Mouse (Mus musculus): ENCODE measurements around the gene Tle2. TPM values are rescaled to one million over a fixed set of nuclear protein-coding genes. Genes with fewer than 3 reads are reported as not detected.

The Tle2 gene
- polyA plus RNA-seq, 1 experiment from 2014 or later = 17.9 TPM

DNA sequence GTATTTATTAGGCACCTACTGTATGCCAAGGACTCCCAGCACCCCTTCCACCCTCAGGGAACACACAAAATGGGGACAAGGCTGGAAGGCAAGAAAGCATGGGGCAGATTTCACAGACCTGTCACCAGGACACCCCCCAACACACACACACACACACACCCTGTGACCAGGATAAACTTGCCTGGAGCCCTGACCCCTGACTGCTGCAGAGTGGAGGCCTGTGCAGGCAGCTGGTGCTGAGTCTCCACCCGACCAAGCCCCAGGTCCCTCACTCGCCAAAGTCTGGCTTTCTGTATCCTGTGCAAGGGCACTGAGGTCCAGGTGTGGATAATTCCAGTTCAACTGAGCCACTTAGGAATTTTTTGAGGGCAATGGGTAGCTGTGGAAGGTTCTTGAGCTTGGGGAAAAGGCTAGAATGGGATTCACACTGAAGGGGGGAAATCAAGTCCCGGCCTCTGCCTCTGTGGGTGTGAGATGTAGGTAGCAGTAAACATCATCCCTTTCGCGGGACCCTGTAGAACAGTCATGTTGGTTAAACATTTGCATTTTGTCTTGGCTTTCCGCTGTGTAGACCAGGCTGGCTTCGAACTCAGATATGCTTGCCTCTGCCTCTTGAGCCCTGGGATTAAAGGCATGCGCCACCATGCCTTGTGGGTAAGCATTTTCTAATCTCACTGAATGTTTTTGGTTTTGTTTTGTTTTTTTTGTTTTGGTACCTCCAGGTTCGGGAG is 4.7 kb upstream of the Tle2 start:
- Histone ChIP-seq H3K4me2 (replicated peaks) (peak overlapping the region; percentile 64; the same call in 1 of the 2 replicates), H3K4me1 (peaks cover 70% of the 10 kb centered on the region), H3K4me3 (no peak overlapping the region), H3K27ac (replicated peaks) (peak overlapping the region; percentile 86), H3K27me3 (peaks cover 72% of the 10 kb centered on the region), H3K36me3 (peaks cover 19% of the 10 kb centered on the region), H3K9me3 (no peaks in the 10 kb centered on the region), H3K9ac (replicated peaks) (no peak overlapping the region)
- ATAC-seq (ENCODE audit: low FRiP score, low read depth) = no peak
- 35% methylated on average over 9 of the region's 9 CpGs for WGBS

GRCm38 (mm10) chr10:81570238-81570800 is 4.0 kb upstream of the Tle2 start:
- H3K4me1 ChIP-seq = peaks cover 72% of the 10 kb centered on the region
- peak overlapping the region; percentile 64 for H3K4me2 ChIP-seq (replicated peaks)
- H3K4me3 ChIP-seq = peak overlapping the region; percentile 36; the same call in 1 of the 2 replicates
- WGBS = 0% methylated on average over 8 of the region's 11 CpGs
- H3K9ac ChIP-seq (replicated peaks) = no peak overlapping the region
- peak overlapping the region; percentile 86 for H3K27ac ChIP-seq (replicated peaks)
- peak; percentile 20 for ATAC-seq (ENCODE audit: low FRiP score, low read depth)
- H3K36me3 ChIP-seq = peaks cover 12% of the 10 kb centered on the region
- peaks cover 69% of the 10 kb centered on the region for H3K27me3 ChIP-seq
- H3K9me3 ChIP-seq = no peaks in the 10 kb centered on the region

DNA sequence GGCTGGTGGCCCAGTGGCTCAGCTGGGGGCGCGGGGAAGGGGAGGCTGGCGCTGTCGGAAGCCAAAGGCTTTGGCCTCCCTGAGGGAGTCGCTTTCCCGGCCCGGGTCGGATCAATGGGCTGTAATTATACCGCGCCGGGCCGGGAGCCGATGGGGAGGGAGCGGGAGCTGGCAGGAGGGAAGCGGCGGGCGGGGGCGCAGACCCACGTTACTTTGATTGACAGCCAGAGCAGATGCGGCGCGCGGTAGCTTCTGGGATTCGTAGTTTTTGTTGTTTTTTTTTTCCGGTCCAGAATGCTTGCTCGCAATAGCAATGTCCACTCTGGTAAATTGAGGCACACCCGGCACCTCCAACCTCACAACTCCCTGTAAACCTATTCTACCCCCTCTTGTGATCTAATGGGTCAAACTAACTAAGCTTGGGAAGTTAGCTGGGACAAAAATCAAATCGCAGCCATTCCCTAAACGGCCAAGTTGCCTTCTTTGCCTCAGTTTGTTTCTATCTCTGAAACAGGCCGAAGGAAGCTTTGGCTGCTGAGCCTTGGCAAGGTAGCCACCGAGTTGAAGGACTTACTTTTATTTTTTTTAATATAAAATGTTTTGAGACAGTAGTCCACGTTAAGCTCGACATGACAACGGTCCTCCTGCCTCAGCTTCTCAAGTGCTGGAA is 3.4 kb upstream of the Tle2 start:
- peak; percentile 75 for ATAC-seq (ENCODE audit: low FRiP score, low read depth)
- no peak overlapping the region for H3K9ac ChIP-seq (replicated peaks)
- H3K27me3 ChIP-seq = peaks cover 69% of the 10 kb centered on the region

DNA sequence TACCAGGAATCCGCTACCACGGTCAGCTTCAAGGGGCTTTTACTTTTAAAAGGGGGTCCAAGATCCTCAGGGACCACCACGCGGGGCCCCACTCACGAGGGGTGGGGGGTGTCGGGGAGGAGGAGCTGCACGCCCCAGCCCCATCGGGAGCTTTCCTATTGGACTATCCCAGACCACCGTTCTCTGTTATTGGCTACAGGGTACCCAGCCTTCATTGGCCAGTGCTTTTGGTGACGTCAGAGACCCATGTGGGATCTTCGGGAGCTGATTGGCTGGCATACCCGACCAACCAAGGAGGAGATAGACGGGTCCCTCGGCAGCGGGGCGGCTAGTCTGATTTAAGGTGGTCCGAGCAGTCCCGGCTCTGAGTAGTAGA is 2.9 kb upstream of the Tle2 start:
- Histone ChIP-seq H3K4me1 (peaks cover 78% of the 10 kb centered on the region), H3K4me2 (replicated peaks) (peak overlapping the region; percentile 64), H3K4me3 (peak overlapping the region; percentile 36), H3K9ac (replicated peaks) (no peak overlapping the region), H3K9me3 (no peaks in the 10 kb centered on the region), H3K36me3 (0 out of 2 replicates have a peak, but pooled peaks cover under 1% of the 10 kb centered on the region), H3K27me3 (peaks cover 69% of the 10 kb centered on the region), H3K27ac (replicated peaks) (peak overlapping the region; percentile 77)
- WGBS = 0% methylated on average over 18 of the region's 18 CpGs
- peak; percentile 86 for ATAC-seq (ENCODE audit: low FRiP score, low read depth)

More for the DNA sequence above, 3.4 kb upstream of the Tle2 start:
- Histone ChIP-seq H3K4me2 (replicated peaks) (peak overlapping the region; percentile 64), H3K4me1 (peaks cover 76% of the 10 kb centered on the region), H3K4me3 (peak overlapping the region; percentile 36), H3K27ac (replicated peaks) (peak overlapping the region; percentile 86), H3K9me3 (no peaks in the 10 kb centered on the region), H3K36me3 (peaks cover 6% of the 10 kb centered on the region)
- WGBS = under 1% methylated on average over 34 of the region's 34 CpGs

- Histone ChIP-seq H3K36me3 (no peaks in the 10 kb centered on the region), H3K4me1 (peaks cover 78% of the 10 kb centered on the region), H3K9ac (replicated peaks) (no peak overlapping the region; the same call in 1 of the 2 replicates), H3K9me3 (no peaks in the 10 kb centered on the region), H3K27ac (replicated peaks) (peak overlapping the region; percentile 77), H3K4me3 (0 out of 2 replicates have a peak overlapping the region, but pooled peaks have one; percentile 17), H3K4me2 (replicated peaks) (peak overlapping the region; percentile 45), H3K27me3 (peaks cover 69% of the 10 kb centered on the region)
- WGBS = 2% methylated on average over 9 of the region's 9 CpGs
- no peak; the same call in 1 of the 2 replicates for ATAC-seq (ENCODE audit: low FRiP score, low read depth)
These were observed 2.2 kb upstream of the Tle2 start for GRCm38 (mm10) chr10:81572133-81572671.

- Histone ChIP-seq H3K4me3 (no peak overlapping the region), H3K36me3 (no peaks in the 10 kb centered on the region), H3K9ac (replicated peaks) (no peak overlapping the region), H3K27ac (replicated peaks) (no peak overlapping the region), H3K4me1 (peaks cover 72% of the 10 kb centered on the region), H3K27me3 (peaks cover 70% of the 10 kb centered on the region), H3K4me2 (replicated peaks) (0 out of 2 replicates have a peak overlapping the region, but pooled peaks have one; percentile 45), H3K9me3 (no peaks in the 10 kb centered on the region)
- ATAC-seq (ENCODE audit: low FRiP score, low read depth) = no peak
- 14% methylated on average over 8 of the region's 9 CpGs for WGBS
These were observed 1.4 kb upstream of the Tle2 start for GRCm38 (mm10) chr10:81572975-81573374.

DNA sequence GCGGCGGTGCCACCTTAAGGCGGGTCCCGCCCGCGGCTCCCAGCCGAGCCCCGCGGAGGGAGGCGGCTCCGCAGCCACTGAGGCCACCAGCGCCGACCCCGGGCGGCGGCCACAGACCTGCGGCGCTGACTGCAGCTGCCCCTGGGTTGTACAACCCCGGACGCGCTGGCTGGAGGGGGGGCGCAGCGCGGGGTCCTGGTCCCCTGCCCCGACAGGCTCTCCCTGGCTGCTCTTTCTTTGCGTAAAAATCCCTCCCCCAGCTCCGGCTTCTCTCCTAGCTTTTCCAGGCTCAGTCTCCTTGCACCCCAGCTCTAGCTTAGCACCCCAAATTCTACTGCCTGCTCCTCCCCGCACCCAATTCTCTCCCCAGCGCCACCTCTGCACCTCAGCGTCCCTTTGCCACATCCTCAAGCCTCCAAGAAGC is 859 bp downstream of the Tle2 start:
- under 1% methylated on average over 30 of the region's 30 CpGs for WGBS
- H3K9ac ChIP-seq (replicated peaks) = peak overlapping the region; percentile 52

GRCm38 (mm10) chr10:81575695-81576094 is 1.3 kb downstream of the Tle2 start:
- Histone ChIP-seq H3K9ac (replicated peaks) (peak overlapping the region; percentile 52), H3K36me3 (no peaks in the 10 kb centered on the region), H3K4me1 (peaks cover 45% of the 10 kb centered on the region), H3K4me3 (peak overlapping the region; percentile 47), H3K27ac (replicated peaks) (peak overlapping the region; percentile 43; the same call in 1 of the 2 replicates), H3K4me2 (replicated peaks) (peak overlapping the region; percentile 63), H3K9me3 (no peaks in the 10 kb centered on the region), H3K27me3 (peaks cover 87% of the 10 kb centered on the region)
- ATAC-seq (ENCODE audit: low FRiP score, low read depth) = no peak
- 2% methylated on average over 6 of the region's 6 CpGs for WGBS

More for the DNA sequence above, 859 bp downstream of the Tle2 start:
- Histone ChIP-seq H3K4me3 (peak overlapping the region; percentile 47), H3K27me3 (peaks cover 82% of the 10 kb centered on the region), H3K36me3 (no peaks in the 10 kb centered on the region), H3K4me2 (replicated peaks) (peak overlapping the region; percentile 63), H3K27ac (replicated peaks) (peak overlapping the region; percentile 43), H3K4me1 (peaks cover 50% of the 10 kb centered on the region), H3K9me3 (no peaks in the 10 kb centered on the region)
- ATAC-seq (ENCODE audit: low FRiP score, low read depth) = peak; percentile 13; the same call in 1 of the 2 replicates

DNA sequence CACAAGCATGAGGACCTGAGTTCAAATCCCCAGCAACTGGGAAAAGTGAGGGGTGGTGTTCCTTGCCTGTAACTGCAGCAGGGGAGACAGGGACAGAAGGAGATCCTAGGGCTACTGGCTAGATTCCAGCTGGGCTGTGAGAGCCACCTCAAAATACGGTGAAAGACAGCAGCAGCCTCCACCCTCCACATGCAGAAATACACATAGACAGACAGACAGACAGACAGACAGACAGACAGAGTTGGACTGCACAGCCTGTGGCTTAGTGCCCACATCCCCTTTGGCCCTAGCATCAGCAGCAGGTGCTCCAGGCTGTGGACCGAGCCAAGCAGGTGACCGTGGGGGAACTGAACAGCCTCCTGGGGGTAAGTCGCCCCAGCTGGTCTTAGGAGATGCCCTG is 5.6 kb downstream of the Tle2 start:
- Histone ChIP-seq H3K9me3 (no peaks in the 10 kb centered on the region), H3K4me1 (peaks cover 21% of the 10 kb centered on the region), H3K4me3 (no peak overlapping the region), H3K27me3 (peaks cover 93% of the 10 kb centered on the region), H3K36me3 (no peaks in the 10 kb centered on the region), H3K9ac (replicated peaks) (no peak overlapping the region), H3K27ac (replicated peaks) (no peak overlapping the region), H3K4me2 (replicated peaks) (no peak overlapping the region)
- 79% methylated on average over 4 of the region's 4 CpGs for WGBS
- ATAC-seq (ENCODE audit: low FRiP score, low read depth) = no peak

DNA sequence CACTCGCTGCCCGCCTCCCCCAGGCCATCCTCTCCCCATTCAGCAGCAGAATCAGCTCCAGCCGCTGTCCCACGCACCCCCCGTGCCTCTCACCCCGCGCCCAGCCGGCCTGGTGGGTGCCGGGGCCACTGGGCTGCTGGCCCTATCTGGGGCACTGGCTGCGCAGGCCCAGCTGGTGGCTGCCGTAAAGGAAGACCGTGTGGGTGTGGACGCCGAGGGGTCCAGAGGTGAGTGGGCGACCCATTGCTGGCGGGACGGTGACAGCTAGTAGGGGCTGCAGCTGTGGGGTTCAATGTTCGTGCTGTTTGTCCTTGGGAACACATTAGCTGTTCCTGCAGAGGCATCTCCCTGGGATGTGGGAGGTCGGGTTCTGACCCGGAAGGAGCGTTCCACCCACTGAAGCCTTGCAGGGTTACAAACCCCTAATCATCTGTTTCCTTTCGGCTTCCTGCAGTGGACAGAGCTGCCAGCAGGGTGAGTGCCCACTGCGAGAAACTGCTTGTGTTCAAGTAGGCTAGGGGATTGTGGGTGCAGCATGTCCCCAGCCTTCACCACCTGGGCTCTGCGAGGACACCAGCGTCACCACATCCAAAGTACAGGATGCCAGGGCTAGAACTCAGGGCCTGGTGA is 6.2 kb downstream of the Tle2 start:
- WGBS = 63% methylated on average over 25 of the region's 25 CpGs
- no peak for ATAC-seq (ENCODE audit: low FRiP score, low read depth)
- Histone ChIP-seq H3K27ac (replicated peaks) (no peak overlapping the region), H3K4me1 (peaks cover 15% of the 10 kb centered on the region), H3K36me3 (no peaks in the 10 kb centered on the region), H3K4me2 (replicated peaks) (no peak overlapping the region), H3K9me3 (no peaks in the 10 kb centered on the region), H3K27me3 (peaks cover 90% of the 10 kb centered on the region), H3K4me3 (no peak overlapping the region), H3K9ac (replicated peaks) (no peak overlapping the region)

DNA sequence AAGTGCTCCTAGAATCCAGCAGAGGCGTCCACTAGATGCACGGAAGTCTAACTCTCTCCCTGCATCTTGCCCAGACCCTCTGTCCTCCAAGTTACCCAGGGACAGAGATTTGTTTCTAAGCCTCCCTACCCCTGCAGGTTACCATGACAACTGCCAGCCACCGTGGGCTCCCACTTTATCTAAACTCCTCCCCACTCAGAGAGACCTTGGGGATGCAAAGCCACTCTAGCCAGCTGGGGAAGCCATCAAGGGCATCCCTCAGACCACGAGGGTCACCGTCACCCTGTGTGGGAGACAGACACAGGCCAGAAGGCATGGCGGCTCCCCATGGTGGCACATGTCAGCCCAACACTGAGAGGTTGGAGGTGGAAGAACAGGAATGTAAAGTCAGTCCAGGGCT is 9.0 kb downstream of the Tle2 start:
- WGBS = 29% methylated on average over 6 of the region's 6 CpGs
- H3K4me2 ChIP-seq (replicated peaks) = no peak overlapping the region
- ATAC-seq (ENCODE audit: low FRiP score, low read depth) = no peak

More for the DNA sequence above, 9.0 kb downstream of the Tle2 start:
- Histone ChIP-seq H3K36me3 (no peaks in the 10 kb centered on the region), H3K4me1 (peaks cover 9% of the 10 kb centered on the region; the same call in 1 of the 2 replicates), H3K4me3 (no peak overlapping the region), H3K27me3 (peaks cover 89% of the 10 kb centered on the region), H3K27ac (replicated peaks) (no peak overlapping the region), H3K9me3 (no peaks in the 10 kb centered on the region), H3K9ac (replicated peaks) (no peak overlapping the region)
